Mouse (Mus musculus) bone marrow, adult 2 months (tissue): Measurements from ENCODE around the gene Abhd12b.

Experiments
- CTCF ChIP-seq: fragments of 200-500 bp; IDR thresholded peaks from 2 replicates; pipeline ENCODE4 v1.5.1; 2011; ENCODE audit warnings: low read length, control low read depth; ENCODE audit not compliant: control insufficient read depth, insufficient read depth
- POLR2A ChIP-seq: fragments of 200-500 bp; IDR thresholded peaks from 2 replicates; pipeline ENCODE4 v1.6.1; 2011; ENCODE audit warnings: low read depth, mild to moderate bottlenecking, control low read depth, low read length, borderline replicate concordance; ENCODE audit not compliant: control insufficient read depth

- TF ChIP-seq CTCF (no peak), POLR2A (no peak)
Observed at GRCm38 (mm10) chr12:70109921-70110320, 44.0 kb upstream of the Abhd12b start.
